Mouse (Mus musculus) hindbrain, embryonic 13.5 days (tissue): ENCODE data around the gene Carmil1. TPM values are rescaled to one million over a fixed set of nuclear protein-coding genes. Genes with fewer than 3 reads are reported as not detected.

Experiments used
- ATAC-seq: fragments of 200-750 bp; cut with Nextera tagmentation; 2 replicates; pipeline ENCODE4 v1.8.0; 2017; ENCODE audit warnings: moderate TSS enrichment; ENCODE audit not compliant: low FRiP score
- H3K27ac ChIP-seq: fragments of 300-500 bp; sonication (generic); 2 replicates; pipeline ENCODE4 v1.5.1; 2015; ENCODE audit warnings: inconsistent platforms, mild to moderate bottlenecking, moderate library complexity
- H3K27me3 ChIP-seq: fragments of 300-500 bp; sonication (generic); 2 replicates; pipeline ENCODE4 v1.6.1; 2015; ENCODE audit warnings: mild to moderate bottlenecking, inconsistent platforms
- H3K36me3 ChIP-seq: fragments of 300-500 bp; sonication (generic); 2 replicates; pipeline ENCODE4 v1.6.1; 2015; ENCODE audit warnings: mild to moderate bottlenecking, inconsistent platforms
- H3K4me1 ChIP-seq: fragments of 300-500 bp; sonication (generic); replicated peaks from 2 replicates; pipeline ENCODE4 v1.6.1; 2015; ENCODE audit warnings: inconsistent platforms
- H3K4me2 ChIP-seq: fragments of 300-500 bp; sonication (generic); 2 replicates; pipeline ENCODE4 v1.6.1; 2015; ENCODE audit warnings: inconsistent platforms, mild to moderate bottlenecking, moderate library complexity
- H3K4me3 ChIP-seq: fragments of 300-500 bp; sonication (generic); 2 replicates; pipeline ENCODE4 v1.5.1; 2015; ENCODE audit warnings: mild to moderate bottlenecking, inconsistent platforms
- H3K9ac ChIP-seq: fragments of 300-500 bp; sonication (generic); 2 replicates; pipeline ENCODE4 v1.6.1; 2015; ENCODE audit warnings: mild to moderate bottlenecking, inconsistent platforms
- H3K9me3 ChIP-seq: fragments of 300-500 bp; sonication (generic); 2 replicates; pipeline ENCODE4 v1.6.1; 2016; ENCODE audit warnings: inconsistent platforms
- WGBS: fragments of 180-500 bp; shearing (Covaris S2); methylation state at CpG from one replicate; pipeline ENCODE4 v1.1.7; 2015; 5-methylcytosine and 5-hydroxymethylcytosine counted together
- polyA plus RNA-seq: library from polyadenylated mRNA; unstranded; fragments of >200 nt; fragmentation: Nextera tagmentation; extraction: Ambion mirVana; gene quantifications from 2 replicates; pipeline ENCODE4 v1.2.1, GENCODE M21; 2015

The Carmil1 gene
- polyA plus RNA-seq, 1 experiment from 2014 or later, result 28.7 TPM

DNA sequence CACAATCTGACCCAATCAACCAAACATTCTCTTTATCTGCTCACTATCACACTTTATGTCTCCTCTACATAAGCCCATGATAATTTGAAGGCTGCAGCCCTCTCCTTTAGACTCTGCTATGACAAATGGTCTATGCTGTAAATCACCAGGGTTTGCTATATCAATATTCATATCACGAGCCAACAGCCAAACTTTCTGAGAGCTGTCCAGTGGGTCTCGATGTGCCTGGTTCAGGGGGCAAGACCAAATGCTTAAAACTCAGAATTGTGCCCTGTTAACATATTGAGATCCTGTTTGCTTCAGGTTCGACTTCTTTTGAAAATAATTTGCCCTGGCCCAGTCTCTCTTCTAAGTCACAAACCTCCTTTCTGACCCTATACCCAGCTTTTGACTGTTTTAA is 147.7 kb downstream of the Carmil1 start:
- no peaks in the 10 kb centered on the region for H3K9me3 ChIP-seq
- no peak overlapping the region for H3K4me3 ChIP-seq

DNA sequence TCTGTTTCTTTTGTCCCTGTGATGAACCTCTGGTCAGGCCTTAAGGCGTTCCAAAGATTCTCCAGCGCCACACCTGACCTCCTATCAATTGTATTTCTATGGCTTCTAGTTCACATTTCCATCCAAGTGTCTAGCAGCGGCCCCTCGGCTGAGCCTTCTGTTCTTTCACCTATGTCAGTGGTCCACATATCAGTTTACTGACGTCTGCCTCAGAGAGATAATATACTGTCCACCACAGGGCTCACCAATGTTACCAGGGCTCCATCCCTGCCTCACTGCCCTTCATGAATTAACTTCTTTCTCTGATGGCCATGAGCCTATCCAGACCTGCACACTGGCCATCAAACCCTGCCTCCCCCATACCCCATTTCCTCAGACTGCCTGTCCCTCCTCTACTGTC is 149.3 kb downstream of the Carmil1 start:
- Histone ChIP-seq H3K9me3 (no peaks in the 10 kb centered on the region), H3K4me3 (no peak overlapping the region), H3K27ac (no peak overlapping the region), H3K4me2 (no peak overlapping the region), H3K4me1 (peaks cover 15% of the 10 kb centered on the region), H3K9ac (no peak overlapping the region), H3K36me3 (no peaks in the 10 kb centered on the region), H3K27me3 (no peaks in the 10 kb centered on the region)
- 94% methylated on average over 5 of the region's 5 CpGs for WGBS
- no peak for ATAC-seq

More for the DNA sequence above, 147.7 kb downstream of the Carmil1 start:
- 0 out of 2 replicates have a peak, but pooled peaks cover 3% of the 10 kb centered on the region for H3K27me3 ChIP-seq
- H3K9ac ChIP-seq, result no peak overlapping the region
- no peak for ATAC-seq
- H3K36me3 ChIP-seq, result 0 out of 2 replicates have a peak, but pooled peaks cover 3% of the 10 kb centered on the region
- no peak overlapping the region for H3K27ac ChIP-seq
- peaks cover 15% of the 10 kb centered on the region for H3K4me1 ChIP-seq
- 90% methylated on average over 3 of the region's 3 CpGs for WGBS
- H3K4me2 ChIP-seq, result no peak overlapping the region

DNA sequence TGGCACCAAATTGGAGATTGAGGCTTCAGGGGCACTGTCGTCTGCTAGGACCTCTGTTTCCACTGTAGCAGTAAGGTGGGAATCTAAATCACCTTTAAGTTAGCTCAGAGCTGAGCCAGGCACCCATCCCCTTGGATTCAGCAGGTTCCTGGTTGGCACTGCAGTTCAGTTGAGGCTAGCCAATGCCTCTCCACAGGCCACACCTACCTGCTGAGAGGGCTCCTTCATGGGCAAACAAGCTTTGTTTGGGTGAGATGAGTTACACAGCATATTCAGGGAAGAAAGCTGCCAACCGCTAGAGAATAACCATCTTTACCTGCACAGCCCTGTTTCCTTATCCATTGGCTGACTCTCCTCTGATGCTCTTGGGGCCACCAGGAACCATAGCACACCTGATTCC is 149.9 kb downstream of the Carmil1 start:
- no peak overlapping the region for H3K9ac ChIP-seq
- H3K36me3 ChIP-seq, result no peaks in the 10 kb centered on the region
- no peak overlapping the region for H3K4me3 ChIP-seq
- H3K4me2 ChIP-seq, result no peak overlapping the region
- 90% methylated on average over 2 of the region's 2 CpGs for WGBS
- no peak overlapping the region for H3K27ac ChIP-seq
- H3K4me1 ChIP-seq, result peaks cover 9% of the 10 kb centered on the region
- ATAC-seq, result no peak
- H3K9me3 ChIP-seq, result no peaks in the 10 kb centered on the region
- H3K27me3 ChIP-seq, result no peaks in the 10 kb centered on the region

DNA sequence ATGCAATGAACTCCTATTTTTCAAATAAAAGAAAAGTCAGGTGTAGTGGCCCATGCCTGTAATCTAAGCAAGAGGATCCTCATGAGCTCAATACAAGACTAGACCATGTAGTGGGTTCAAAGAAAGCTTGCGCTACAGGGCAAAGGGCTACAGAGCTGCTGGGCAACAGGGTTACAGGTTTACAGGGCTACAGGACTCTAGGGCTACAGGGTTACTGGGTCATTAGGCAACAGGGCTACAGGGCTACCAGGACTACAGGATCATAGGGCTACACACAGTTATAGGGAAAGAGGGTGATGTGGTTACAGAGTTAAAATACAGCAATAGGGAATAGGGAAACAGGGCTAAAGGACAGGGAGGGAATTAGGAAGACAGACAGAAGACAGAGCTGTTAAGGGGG is 151.9 kb downstream of the Carmil1 start:
- ATAC-seq, result no peak
- no peak overlapping the region for H3K4me2 ChIP-seq
- no peak overlapping the region for H3K4me3 ChIP-seq
- no peaks in the 10 kb centered on the region for H3K36me3 ChIP-seq
- H3K27ac ChIP-seq, result no peak overlapping the region
- no peaks in the 10 kb centered on the region for H3K4me1 ChIP-seq
- 100% methylated on average over 1 of the region's 1 CpGs for WGBS
- H3K9me3 ChIP-seq, result no peaks in the 10 kb centered on the region
- no peak overlapping the region for H3K9ac ChIP-seq
- H3K27me3 ChIP-seq, result no peaks in the 10 kb centered on the region

DNA sequence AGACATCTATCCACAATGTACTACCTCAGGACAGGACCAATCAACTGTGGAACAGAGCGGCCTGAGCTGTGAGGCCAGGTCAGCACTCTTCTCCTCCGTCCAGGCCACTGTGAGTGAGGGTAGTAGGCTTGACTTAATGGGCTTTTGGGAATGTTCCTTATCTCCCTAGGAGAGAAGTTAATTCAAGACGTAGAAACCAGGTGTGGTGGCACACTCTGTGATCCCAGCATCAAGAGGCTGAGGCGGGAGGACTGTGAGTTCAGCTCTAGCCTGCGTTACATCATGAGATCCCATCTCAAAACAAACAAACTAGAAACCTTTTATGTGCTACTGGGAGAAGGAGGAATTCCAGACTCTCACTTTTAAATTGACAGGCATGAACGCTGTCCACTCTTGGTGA is 154.7 kb downstream of the Carmil1 start:
- Histone ChIP-seq H3K4me1 (no peaks in the 10 kb centered on the region), H3K36me3 (0 out of 2 replicates have a peak, but pooled peaks cover 3% of the 10 kb centered on the region), H3K27me3 (no peaks in the 10 kb centered on the region), H3K9me3 (no peaks in the 10 kb centered on the region), H3K4me2 (no peak overlapping the region), H3K27ac (no peak overlapping the region), H3K9ac (no peak overlapping the region), H3K4me3 (no peak overlapping the region)
- ATAC-seq, result no peak
- 87% methylated on average over 6 of the region's 6 CpGs for WGBS

DNA sequence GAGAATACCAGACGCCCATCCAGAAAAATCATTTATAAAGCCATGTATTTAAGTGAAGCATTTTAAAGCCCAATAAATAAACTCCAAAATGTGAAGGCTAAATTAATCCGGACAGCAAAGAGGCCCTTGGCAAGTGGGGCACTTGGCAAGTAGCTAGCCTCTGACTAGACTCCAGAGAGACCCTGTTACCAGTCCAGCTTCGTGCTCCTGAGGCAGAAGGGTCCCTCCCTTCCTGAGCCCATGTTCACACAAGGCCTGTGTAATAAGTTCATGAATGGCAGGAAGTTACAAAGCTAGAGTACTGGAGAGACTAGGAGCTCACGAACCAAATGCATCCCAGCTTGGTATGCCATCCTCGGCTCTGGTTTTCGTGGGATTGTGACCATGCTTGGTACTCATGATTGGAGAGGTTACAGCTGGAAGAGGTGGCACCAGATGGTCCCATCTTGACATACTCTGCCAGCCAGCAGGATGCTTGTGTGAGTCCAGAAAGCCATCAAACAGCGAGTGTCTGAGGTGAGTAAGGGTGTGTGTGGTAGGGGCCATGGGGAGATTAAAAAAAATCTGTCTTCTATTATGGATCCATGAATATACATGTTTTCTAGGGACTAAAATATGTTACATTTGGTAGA is 163.3 kb downstream of the Carmil1 start:
- H3K9ac ChIP-seq, result no peak overlapping the region
- no peak overlapping the region for H3K4me2 ChIP-seq
- no peak overlapping the region for H3K27ac ChIP-seq
- no peaks in the 10 kb centered on the region for H3K27me3 ChIP-seq
- H3K4me1 ChIP-seq, result no peaks in the 10 kb centered on the region
- peaks cover 5% of the 10 kb centered on the region; the same call in 1 of the 2 replicates for H3K36me3 ChIP-seq
- no peaks in the 10 kb centered on the region for H3K9me3 ChIP-seq
- 83% methylated on average over 7 of the region's 7 CpGs for WGBS
- no peak for ATAC-seq
- no peak overlapping the region for H3K4me3 ChIP-seq

DNA sequence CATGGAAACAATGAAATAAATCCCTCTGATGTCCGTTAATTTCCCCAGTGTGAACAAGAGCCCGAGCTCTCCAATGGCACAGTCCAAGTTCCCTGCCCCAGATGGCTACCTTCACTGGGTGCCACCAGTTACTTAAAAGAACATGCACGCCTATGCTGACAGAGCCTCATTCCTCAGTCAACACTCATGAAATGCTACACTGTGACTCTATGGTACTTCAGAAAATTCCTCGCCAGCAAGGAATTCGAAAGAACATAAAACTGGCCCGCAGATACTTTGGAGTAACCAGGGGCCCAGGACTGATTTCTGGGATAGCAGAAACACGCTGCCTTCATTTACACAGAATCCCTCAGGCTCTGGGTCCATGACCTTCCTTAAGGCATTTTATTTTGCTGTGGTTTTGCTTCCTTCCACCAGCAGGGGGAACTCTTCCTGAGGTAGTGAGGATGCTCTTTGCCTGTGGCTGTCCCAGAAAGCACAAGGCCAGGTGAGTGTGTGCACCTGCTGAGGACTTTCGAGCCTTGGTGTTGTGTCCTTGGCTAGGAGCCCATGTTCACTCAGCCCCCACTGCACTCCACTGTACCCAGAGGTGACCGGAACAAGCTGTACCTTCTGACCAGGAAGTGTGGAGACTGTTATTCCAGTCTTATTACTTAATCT is 167.8 kb downstream of the Carmil1 start:
- Histone ChIP-seq H3K27me3 (no peaks in the 10 kb centered on the region), H3K36me3 (no peaks in the 10 kb centered on the region; the same call in 1 of the 2 replicates), H3K27ac (no peak overlapping the region), H3K4me3 (no peak overlapping the region), H3K9ac (no peak overlapping the region), H3K9me3 (no peaks in the 10 kb centered on the region), H3K4me1 (0 out of 2 replicates have a peak, but pooled peaks cover 4% of the 10 kb centered on the region), H3K4me2 (no peak overlapping the region)
- ATAC-seq, result peak; percentile 54; the same call in 1 of the 2 replicates
- 78% methylated on average over 9 of the region's 9 CpGs for WGBS

DNA sequence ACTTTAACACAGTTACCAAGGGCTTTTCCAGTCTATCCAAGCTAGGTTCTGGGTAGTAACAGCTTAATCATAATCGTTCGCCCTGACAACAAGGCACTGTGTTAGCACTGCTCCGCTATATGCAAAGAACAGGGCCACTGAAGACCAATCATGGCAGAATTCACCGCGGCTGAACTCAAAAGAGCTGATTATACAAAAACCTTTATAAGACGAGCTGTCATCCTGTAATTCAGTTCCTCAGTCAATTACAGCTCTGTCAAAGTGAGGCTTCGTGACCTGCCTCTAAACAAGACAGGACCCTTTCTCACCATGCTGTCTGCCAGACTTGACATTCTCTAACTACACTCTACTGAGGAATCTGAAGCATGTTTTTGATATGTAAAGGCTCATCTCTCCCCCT is 170.3 kb downstream of the Carmil1 start:
- Histone ChIP-seq H3K4me2 (no peak overlapping the region), H3K27me3 (no peaks in the 10 kb centered on the region), H3K9ac (no peak overlapping the region), H3K4me1 (peaks cover 16% of the 10 kb centered on the region), H3K9me3 (no peaks in the 10 kb centered on the region), H3K36me3 (no peaks in the 10 kb centered on the region; the same call in 1 of the 2 replicates), H3K4me3 (no peak overlapping the region), H3K27ac (no peak overlapping the region)
- ATAC-seq, result peak; percentile 37; the same call in 1 of the 2 replicates
- 49% methylated on average over 7 of the region's 7 CpGs for WGBS

DNA sequence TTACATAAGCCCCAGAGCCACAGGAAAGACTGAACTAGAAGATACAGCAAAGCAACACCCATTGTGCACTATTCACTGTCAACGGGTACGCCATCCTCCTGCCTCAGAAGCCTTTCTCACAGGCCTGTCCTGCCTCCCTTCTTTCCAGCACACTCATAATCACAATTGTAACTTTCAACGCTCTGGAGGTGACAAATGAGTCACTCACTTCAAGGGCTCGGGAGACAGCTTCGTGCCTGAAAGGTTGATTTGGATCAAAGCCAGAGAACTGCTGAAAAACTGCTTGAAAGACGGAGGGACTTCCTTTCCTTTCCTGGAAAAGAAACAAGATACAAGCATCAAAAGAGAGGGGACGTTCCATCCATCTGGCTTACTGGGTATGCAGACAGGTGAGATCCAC is 172.3 kb downstream of the Carmil1 start:
- Histone ChIP-seq H3K4me1 (peaks cover 20% of the 10 kb centered on the region), H3K27me3 (no peaks in the 10 kb centered on the region), H3K27ac (no peak overlapping the region), H3K9me3 (no peaks in the 10 kb centered on the region), H3K36me3 (no peaks in the 10 kb centered on the region), H3K4me2 (no peak overlapping the region), H3K4me3 (no peak overlapping the region), H3K9ac (no peak overlapping the region)
- no peak for ATAC-seq
- WGBS, result 44% methylated on average over 7 of the region's 7 CpGs

DNA sequence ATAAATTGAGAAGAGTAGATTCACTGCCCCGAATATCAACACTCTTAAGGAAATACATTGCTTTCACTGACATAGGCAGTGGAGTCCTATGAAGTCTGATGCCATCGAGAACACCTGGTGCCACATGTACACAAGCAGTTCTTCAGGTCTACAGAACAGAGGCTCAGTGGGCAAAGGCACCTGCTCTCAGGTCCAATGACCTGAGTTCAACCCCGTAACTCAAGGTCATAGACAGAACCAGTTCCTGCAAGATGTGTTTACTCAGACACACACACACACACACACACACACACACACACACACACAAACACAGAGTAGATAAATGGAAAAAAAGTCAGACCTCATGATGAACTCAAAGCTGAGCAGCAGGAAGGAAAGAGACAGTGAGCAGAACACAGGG is 173.5 kb downstream of the Carmil1 start:
- Histone ChIP-seq H3K27ac (no peak overlapping the region), H3K36me3 (no peaks in the 10 kb centered on the region), H3K9ac (no peak overlapping the region), H3K4me3 (no peak overlapping the region), H3K9me3 (no peaks in the 10 kb centered on the region), H3K4me1 (peaks cover 20% of the 10 kb centered on the region), H3K4me2 (no peak overlapping the region), H3K27me3 (no peaks in the 10 kb centered on the region)
- ATAC-seq, result no peak
- WGBS, result 95% methylated on average over 3 of the region's 3 CpGs

DNA sequence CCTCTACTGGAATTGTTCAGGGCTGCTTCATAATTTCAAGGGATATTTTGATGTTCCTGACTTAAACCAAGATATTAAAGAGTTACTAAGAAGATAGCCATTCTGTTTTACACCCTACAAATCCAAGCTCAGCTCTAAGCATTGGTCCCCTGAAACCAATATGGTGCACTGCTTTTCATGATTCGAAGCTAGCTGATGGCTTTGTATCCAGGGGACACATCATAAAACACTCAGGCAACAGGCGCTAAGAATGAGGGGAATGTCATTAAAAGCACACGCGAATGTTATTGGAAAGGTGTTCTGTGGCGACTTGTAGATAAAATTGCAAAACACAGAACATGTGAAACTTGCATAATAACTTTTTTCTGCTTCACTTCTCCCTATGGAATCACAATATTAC is 174.8 kb downstream of the Carmil1 start:
- 83% methylated on average over 5 of the region's 5 CpGs for WGBS
- no peaks in the 10 kb centered on the region for H3K27me3 ChIP-seq
- H3K27ac ChIP-seq, result 0 out of 2 replicates have a peak overlapping the region, but pooled peaks have one; percentile 46
- H3K4me2 ChIP-seq, result no peak overlapping the region
- peaks cover 20% of the 10 kb centered on the region for H3K4me1 ChIP-seq
- no peak overlapping the region for H3K4me3 ChIP-seq
- ATAC-seq, result no peak
- no peaks in the 10 kb centered on the region for H3K36me3 ChIP-seq
- no peak overlapping the region for H3K9ac ChIP-seq
- H3K9me3 ChIP-seq, result no peaks in the 10 kb centered on the region

DNA sequence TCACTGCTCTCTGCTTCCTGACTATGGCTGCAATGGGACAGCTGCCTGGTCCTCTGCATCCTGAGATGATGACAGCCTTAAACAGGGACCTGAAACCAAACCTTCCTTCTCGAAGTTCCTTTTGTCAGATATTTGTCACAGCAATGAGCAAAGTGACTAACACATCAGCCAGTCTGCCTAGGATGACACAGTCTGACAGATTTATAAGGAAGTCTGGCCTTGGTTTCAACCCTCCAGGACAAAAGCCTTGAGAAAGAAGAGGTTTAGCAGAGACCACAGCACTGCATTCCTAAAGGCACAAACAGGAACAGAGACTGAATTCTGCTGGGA is 175.3 kb downstream of the Carmil1 start:
- H3K27ac ChIP-seq, result 0 out of 2 replicates have a peak overlapping the region, but pooled peaks have one; percentile 46
- ATAC-seq, result no peak
- no peak overlapping the region for H3K4me3 ChIP-seq
- 68% methylated on average over 1 of the region's 1 CpGs for WGBS
- H3K4me2 ChIP-seq, result no peak overlapping the region
- H3K27me3 ChIP-seq, result no peaks in the 10 kb centered on the region
- no peak overlapping the region for H3K9ac ChIP-seq
- peaks cover 20% of the 10 kb centered on the region for H3K4me1 ChIP-seq
- no peaks in the 10 kb centered on the region for H3K36me3 ChIP-seq
- no peaks in the 10 kb centered on the region for H3K9me3 ChIP-seq
